Mouse (Mus musculus) heart, adult 8-10 months (tissue): ENCODE data around the gene Ddx59. TPM values are rescaled to one million over a fixed set of nuclear protein-coding genes. Genes with fewer than 3 reads are reported as not detected.

ENCODE experiments used
- DNase-seq: peaks from one replicate; pipeline ENCODE4 v3.0.0; 2022; ENCODE audit warnings: low spot score
- total RNA-seq, 4 experiments: library from RNA; stranded (reverse); gene quantifications; 2 replicates each; pipeline ENCODE4 v1.2.4; 2022

Gene Ddx59
- total RNA-seq, 4 experiments from 2014 or later: 12.5 to 13.7 (median 13.0) TPM

- no peak for DNase-seq
Observed at GRCm38 (mm10) chr1:136449541-136449940, 34.5 kb downstream of the Ddx59 start.

- no peak for DNase-seq
Observed at GRCm38 (mm10) chr1:136450206-136450605, 35.1 kb downstream of the Ddx59 start.

GRCm38 (mm10) chr1:136452421-136452820 is 37.4 kb downstream of the Ddx59 start:
- no peak for DNase-seq

GRCm38 (mm10) chr1:136455756-136456585 is 40.9 kb downstream of the Ddx59 start:
- DNase-seq: no peak

GRCm38 (mm10) chr1:136456741-136457140 is 41.7 kb downstream of the Ddx59 start:
- no peak for DNase-seq

- DNase-seq: no peak
Observed at GRCm38 (mm10) chr1:136457403-136457802, 42.3 kb downstream of the Ddx59 start.

GRCm38 (mm10) chr1:136458691-136459245 is 43.7 kb downstream of the Ddx59 start:
- DNase-seq: peak; percentile 41

GRCm38 (mm10) chr1:136462443-136462842 is 47.4 kb downstream of the Ddx59 start:
- no peak for DNase-seq

GRCm38 (mm10) chr1:136465168-136465567 is 50.1 kb downstream of the Ddx59 start:
- DNase-seq: no peak

- peak; percentile 86 for DNase-seq
Observed at GRCm38 (mm10) chr1:136466143-136466811, 51.2 kb downstream of the Ddx59 start, which contains the start of gene Kif14. Kif14 (plus strand) TSS chr1:136466343.

- no peak for DNase-seq
Observed at GRCm38 (mm10) chr1:136469408-136469807, 54.3 kb downstream of the Ddx59 start.

GRCm38 (mm10) chr1:136470471-136470870 is 55.4 kb downstream of the Ddx59 start:
- no peak for DNase-seq

Other genes with a start within 250 kb of the Ddx59 start
- gene Mroh3, start 202.4 kb upstream of the Ddx59 start, total RNA-seq: not detected
- not detected for gene Inava, start 181.0 kb upstream of the Ddx59 start, total RNA-seq
- gene Gpr25, start 154.4 kb upstream of the Ddx59 start, total RNA-seq: not detected
- 10 to 100 TPM; 17.7 to 24.0 (median 19.5) TPM for gene Camsap2, start 69.2 kb upstream of the Ddx59 start, total RNA-seq
- gene Kif14, start 51.1 kb downstream of the Ddx59 start, total RNA-seq: under 1 TPM in 3 of 4 experiments, not detected in 1; 0.06 to 0.37 (median 0.11) TPM
- 10 to 100 TPM in 2 of 4 experiments, 1 to 10 TPM in 2; 9.4 to 11.1 (median 10.1) TPM for gene Zfp281, start 209.6 kb downstream of the Ddx59 start, total RNA-seq